Mouse (Mus musculus) layer of hippocampus, adult 11-12 months (tissue): ENCODE measurements around the gene Prdx5.

Experiments used
- DNase-seq: peaks from one replicate; pipeline ENCODE4 v3.0.0; 2022; ENCODE audit warnings: low spot score

Prdx5 gene

DNA sequence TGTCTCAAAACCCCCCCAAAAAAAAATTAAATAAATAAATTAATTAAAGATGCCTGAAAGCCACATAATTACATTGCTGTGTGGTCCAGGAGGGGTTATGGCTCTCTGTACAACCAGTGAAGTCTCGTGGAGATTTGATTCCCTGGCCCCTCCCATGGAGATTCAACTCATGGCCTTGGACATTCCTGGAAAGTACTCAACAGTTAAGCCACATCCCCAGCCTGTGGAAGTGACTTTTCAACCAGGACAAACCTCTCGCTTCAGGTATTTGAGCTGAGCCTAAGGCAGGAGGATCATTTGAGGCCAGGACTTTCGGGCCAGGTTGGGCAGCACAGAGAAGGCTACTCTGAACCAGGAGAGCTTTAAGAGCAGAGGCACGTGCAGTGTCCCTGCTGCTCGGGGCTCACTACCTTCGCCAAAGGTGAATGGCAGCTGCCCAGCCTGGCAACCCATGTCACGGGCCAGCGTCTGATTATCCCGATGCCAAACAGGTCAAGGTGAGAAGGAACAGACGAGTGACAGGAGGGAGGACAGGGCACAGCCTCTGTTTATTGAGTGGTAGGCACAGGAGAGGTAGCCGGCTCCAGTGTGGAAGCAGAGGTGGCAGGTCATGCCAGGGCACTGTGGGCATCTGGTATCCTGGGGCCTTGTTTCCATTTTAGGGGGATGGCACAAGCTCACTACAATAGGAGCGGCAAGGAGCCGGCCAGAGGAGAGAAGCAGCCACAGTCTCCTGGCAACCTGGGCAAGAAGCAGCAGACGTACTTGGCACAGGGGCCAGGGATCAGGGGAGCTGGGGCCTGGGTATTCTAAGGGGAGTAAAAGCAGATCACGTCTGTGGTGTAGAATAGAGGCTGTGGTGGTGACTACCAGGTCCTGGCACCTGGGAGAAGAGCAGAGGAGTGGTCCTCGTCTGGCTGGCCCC, 27.9 kb upstream of the Prdx5 start:
- DNase-seq = no peak

DNA sequence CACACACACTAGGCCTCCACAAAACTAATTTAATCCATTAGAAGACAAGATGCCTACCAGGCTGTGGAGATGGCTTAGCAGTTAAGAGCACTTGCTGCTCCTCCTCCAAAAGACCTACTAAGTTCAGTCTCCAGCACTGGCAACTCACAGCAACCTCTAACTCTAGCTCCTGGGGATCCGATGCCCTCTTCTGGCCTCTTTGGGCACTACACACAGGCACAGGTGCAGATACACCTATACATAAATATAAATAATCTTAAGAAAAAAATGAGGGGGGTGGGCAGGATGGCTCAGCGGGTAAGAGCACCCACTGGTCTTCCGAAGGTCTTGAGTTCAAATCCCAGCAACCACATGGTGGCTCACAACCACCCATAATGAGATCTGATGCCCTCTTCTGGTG, 26.4 kb upstream of the Prdx5 start:
- DNase-seq = no peak

- DNase-seq = no peak
Measured at GRCm38 (mm10) chr19:6934195-6934977, 24.5 kb upstream of the Prdx5 start, which contains the start of gene Kcnk4. Gene Kcnk4, minus strand, starts transcription at chr19:6934515.

DNA sequence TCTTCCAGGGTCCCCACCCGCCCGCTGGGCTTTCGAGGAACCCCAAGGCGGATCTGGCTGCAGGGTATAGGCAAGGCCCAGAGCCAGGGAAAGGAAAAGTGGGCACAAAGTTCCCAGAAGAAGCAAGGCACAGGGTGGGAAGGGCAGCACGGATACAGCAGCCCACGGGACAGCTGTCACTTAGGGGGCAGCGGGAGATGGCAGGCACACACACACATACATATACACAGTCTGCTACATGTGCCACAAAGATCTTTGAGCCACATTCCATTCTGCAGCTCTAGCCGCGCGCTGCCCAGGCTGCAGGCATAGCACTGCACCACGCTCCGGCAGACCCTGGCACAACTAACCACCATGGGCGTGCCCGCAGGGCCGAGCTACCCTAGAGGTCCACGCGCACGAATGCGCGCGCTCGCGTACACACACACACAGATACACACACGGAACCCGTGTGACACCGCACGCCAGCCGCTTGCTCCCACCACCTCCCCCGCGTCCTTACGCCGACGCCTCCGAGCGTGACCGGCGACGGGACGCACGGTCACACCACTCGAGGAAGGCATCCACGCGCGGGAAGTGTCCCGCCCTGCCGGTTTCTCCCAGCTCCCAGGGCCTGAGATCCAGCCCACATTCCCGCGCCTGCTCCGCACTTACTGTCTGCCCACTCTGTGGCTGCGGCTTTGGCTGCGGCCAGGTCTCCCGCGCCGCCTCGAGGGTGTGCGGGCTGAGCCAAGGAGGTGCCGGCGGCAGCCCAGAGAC, 23.7 kb upstream of the Prdx5 start:
- DNase-seq = peak; percentile 51

- no peak for DNase-seq
Measured at GRCm38 (mm10) chr19:6933102-6933435, 23.2 kb upstream of the Prdx5 start.

DNA sequence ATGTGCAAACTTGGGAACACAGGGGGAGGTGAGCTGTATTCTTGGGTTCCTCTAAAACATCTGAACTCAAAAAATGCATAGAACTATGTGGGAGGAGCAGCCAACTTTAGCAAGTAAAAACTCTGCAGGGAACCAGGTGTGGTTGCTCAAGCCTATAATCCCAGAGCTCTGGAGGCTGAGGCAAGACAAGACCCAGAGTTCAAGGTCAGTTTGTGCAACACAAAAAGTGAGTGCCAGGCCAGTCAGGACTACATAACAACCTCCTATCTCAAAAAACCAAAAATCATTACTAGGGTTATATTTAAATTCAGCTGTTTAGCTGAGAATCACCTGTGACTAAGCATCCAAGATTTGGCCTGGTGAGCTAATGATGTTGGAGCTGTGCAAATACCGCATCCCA, 22.1 kb upstream of the Prdx5 start:
- DNase-seq = no peak

DNA sequence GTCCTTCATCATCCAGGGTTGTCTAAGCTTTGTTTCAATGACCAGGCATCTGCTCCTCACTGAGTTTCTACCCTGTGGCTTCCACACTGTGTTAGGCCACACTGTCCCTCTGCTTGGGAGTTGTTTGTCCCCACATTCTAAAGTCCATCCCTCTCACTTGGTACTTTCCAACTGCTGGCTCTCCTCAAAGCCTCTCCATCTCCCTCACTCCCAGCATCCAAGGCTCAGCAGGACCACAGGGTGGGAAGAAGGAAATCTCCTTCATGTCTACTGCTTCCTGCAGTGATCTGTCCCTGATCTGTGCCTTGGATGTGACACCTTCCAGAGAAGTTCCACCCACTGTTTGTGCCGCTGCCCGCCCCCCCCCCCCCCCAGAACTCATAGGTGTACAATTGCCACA, 21.1 kb upstream of the Prdx5 start:
- no peak for DNase-seq

GRCm38 (mm10) chr19:6928080-6928479, 18.2 kb upstream of the Prdx5 start:
- no peak for DNase-seq

- no peak for DNase-seq
Measured at GRCm38 (mm10) chr19:6926559-6927255, 16.8 kb upstream of the Prdx5 start.

DNA sequence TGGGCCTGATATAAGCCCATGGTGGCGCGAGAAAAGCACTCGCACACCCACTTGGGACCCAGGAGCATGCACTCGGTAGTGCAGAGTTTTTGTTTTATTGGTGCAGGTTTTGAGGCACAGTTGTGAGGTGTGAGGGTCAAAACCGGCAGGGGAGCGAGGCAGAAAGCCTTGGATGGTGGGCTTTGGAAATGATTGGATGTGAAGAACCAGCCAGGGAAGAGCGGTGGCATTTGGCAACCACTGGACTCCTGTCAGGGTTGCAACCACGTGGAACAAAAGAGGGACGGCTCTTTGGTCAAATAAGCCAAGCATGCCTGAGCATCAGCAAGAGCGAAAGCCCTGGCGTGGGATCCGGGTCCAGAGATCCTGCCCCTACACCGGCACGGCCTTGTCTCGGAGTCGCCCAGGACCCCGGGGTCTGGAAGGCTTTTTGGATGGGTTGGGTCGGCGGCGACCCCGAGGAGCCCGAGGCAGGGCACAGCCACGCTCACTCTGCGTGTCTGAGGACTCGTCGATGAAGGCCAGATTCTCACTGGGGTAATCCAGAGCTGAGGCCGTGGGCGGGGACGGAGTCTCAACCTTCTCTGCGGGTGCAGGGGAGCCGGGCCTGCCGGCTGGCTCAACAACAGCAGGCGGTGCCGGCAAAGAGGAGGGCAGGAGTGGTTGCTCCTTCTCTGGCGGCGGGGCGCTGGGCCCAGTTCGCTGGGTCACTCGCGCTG, 15.9 kb upstream of the Prdx5 start:
- no peak for DNase-seq

GRCm38 (mm10) chr19:6925307-6925573, 15.3 kb upstream of the Prdx5 start, which contains the start of gene Catsperz:
Gene Catsperz, minus strand, starts transcription at chr19:6925380.
- DNase-seq = no peak

- peak; percentile 90 for DNase-seq
Measured at GRCm38 (mm10) chr19:6924461-6925306, 14.8 kb upstream of the Prdx5 start.

GRCm38 (mm10) chr19:6922901-6923735, 13.2 kb upstream of the Prdx5 start:
- DNase-seq = no peak

DNA sequence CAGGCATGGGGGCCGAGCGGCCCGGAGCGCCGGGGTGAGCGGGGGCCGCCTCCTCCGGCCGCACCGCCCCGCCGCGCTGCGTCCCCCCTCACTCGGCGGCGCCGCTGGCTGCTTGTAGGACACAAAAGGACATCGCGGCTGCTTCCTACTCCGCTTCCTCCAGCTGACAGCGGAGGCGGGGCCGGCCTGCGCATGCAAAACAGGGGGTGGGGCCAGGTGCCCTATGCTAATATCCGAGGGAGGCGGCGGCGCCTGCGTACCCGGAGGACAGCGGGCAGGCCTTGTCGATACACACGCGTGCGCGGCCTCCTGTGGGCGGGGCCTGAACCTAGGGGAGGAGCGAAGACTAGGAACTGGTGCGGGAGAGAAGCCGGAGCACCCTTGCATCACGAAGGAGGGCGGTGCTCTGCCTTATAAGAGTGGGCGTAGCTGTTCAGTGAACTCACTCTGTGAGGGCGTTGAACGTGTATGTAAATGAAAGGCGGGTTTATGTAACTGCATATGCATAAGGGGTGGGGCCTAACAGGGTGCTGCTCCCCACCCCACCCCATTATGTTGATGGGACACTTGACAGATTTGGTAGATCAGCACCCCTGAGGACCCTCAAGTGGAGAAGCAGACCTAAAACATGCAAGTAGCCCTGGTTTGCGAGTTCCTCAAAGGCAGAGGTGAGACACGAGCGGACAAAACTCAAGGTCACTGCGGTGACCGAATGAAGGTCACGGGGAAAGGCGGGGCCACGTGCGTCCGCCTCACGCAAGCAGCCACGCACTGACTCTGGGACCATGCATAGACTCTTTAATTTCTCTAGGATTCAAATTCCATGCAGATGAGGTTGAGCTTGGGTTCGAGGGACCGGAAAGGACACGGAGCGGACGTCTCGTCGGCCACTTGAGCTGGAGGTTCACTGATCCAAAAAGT, 12.0 kb upstream of the Prdx5 start, which contains the start of gene Esrra:
TSS of gene Esrra (minus strand) at position 167 of the 921 bp plus-strand sequence.
- DNase-seq = peak; percentile 100

DNA sequence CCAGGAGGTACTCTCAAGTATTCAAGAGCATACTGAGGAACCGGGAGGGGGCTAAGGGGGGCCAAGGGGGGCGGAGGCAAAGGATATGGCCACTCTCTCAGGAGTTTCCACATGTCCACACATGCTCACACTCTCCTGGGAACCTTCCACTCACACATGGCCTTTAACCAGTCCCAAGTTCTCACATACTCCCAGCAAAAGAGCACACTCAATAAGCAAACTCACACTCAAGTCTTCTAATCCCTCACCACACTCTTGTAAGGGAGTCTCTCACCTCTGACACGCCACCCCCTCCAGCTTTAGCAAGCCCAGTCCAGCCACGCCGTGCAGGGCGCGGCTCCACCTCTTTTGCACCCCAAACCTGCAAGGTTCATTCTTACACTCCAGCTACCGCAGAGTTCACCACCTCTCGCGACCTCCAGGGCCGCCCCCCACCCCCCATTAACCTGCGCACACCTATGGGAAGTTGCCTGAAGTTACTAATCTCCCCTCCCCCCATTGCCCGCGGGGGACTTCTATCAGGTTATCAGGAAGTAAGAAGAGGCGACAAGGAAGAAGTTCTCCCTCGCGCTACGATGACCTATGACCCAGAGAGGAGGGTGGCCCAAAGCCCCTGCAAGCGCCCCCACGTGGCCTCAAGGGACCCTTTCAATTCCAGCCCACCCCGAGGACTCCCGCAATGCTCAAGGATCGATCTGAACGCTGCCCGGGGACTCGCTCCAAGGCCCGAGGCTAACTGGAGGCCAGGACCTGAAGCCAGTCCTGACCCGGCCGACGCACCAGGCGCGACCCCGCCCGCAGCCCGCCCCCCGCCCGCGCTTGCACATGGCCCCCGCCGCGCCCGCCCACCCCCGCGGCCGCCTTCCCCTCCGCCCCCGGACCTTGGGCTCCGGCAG, 11.1 kb upstream of the Prdx5 start:
- DNase-seq = peak; percentile 66

GRCm38 (mm10) chr19:6919876-6920740, 10.2 kb upstream of the Prdx5 start:
- peak; percentile 30 for DNase-seq
